Mouse (Mus musculus): ENCODE results near the gene Slbp. TPM values are rescaled to one million over a fixed set of nuclear protein-coding genes. Genes with fewer than 3 reads are reported as not detected.
A peak's percentile ranks its signal among the peaks of the same experiment; 100 is the strongest.

Gene Slbp
- polyA plus RNA-seq, 1 experiment, result 30.8 TPM

DNA sequence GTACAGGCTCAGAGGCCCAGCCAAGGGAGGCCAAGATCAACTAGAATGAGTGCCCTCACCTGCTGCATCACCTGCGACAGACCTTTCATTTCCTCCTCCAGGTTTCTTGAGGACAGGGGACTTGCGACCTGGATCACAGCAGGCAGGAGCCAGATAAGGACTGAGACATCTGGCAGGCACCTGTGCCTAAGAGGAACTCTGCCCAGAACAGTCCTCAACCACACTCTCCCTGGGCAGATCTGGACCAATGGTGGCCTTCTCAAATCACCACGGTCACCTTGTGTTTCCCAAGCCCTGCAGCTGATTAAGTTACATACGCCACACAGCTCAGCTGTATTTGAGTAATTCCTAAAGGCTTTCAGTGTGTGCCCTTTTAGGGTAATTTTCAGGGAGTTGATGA, 21.8 kb downstream of the Slbp start:
- DNase-seq (ENCODE audit: extremely low spot score in 1 of 2, low spot score in 1 of 2), result no peak

GRCm38 (mm10) chr5:33630061-33630460, 22.3 kb downstream of the Slbp start:
- DNase-seq (ENCODE audit: extremely low spot score in 1 of 2, low spot score in 1 of 2), result peak in 1 of 2 experiments; percentile 36

DNA sequence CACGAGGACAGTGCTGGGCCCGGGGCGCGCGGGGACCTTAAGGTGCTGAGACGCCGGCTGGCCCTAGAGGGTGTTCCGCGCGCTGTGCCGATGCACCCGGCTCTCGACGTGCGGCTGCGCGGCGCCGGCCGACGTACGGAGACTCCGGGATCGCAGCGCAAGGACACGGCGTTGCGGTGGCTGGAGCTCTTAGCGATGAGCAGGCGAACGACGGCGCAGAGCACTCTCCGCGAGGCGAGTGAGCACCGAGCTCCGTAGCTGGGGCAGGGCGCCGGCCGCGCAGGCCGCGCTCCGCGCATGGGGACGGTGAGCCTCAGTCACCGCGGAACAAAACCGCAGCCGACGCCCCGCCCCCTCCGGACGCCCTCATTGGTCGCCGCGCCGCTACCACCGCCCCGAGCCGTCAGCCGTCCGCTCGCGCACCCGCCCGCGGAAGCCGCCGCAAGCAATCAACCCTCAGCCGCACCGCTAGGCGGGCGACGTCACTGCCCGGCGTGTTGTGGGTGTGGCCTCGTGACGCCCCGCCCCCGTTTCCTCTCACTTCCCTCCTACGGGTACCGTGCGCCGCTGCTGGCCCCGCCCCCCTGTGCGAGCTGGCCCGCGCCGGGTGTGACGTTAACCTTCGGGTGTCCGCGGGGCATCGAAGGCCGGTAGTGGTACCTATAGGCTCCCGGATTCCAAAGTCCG, 22.9 kb downstream of the Slbp start, which contains the start of the genes Fam53a and Gm9903:
Fam53a (minus strand) TSS at position 335 of the 687 bp plus-strand sequence.
Gm9903 (plus strand) TSS at position 625 of the 687 bp plus-strand sequence.
- DNase-seq (ENCODE audit: extremely low spot score in 1 of 2, low spot score in 1 of 2), result peak; percentile 98 to 100

DNA sequence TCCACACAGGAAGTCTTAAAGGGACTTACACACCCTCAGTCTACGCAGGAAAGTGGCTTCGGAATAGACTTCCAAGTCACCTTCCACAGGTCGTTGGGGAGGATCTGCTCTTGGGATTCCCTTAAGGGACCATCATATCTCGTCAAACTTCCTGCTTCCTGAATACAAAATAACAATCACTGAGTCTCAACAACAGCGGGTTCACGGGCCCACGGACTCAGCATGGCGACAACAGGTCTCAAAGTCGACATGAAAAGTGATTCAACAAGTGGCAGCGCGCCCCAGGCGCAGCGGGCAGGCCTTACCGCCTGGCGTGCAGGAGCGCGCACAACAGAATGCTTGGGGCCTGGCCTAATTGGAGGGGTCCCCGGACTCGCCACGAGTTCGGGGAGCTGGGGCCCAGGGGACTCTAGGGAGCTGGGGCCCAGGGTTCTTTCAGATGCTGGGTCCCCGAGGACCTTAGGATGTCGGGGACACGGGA, 23.5 kb downstream of the Slbp start:
- DNase-seq (ENCODE audit: extremely low spot score in 1 of 2, low spot score in 1 of 2), result peak in 1 of 2 experiments; percentile 51

- DNase-seq (ENCODE audit: extremely low spot score in 1 of 2, low spot score in 1 of 2), result no peak
These were observed 24.4 kb downstream of the Slbp start for GRCm38 (mm10) chr5:33627968-33628367.

DNA sequence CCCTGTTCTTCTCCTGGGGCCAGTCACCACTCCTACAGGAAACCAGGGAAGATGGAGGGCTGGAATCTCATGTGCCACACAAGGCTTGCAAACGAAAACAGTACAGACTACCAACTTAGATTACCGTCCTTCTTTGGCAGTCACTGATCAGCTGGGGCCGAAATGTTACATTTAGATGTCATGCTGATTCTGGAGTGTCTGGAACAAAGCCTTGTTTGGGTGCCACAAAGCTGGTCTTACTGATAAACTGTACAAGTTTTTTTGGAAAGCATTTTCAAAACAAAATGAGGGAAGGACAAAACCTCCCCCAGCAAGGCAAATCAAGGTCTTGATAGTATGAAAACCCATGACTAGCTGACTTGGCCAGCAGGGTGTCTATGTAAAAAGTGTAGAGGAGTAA, 28.6 kb downstream of the Slbp start:
- DNase-seq (ENCODE audit: extremely low spot score in 1 of 2, low spot score in 1 of 2), result no peak

DNA sequence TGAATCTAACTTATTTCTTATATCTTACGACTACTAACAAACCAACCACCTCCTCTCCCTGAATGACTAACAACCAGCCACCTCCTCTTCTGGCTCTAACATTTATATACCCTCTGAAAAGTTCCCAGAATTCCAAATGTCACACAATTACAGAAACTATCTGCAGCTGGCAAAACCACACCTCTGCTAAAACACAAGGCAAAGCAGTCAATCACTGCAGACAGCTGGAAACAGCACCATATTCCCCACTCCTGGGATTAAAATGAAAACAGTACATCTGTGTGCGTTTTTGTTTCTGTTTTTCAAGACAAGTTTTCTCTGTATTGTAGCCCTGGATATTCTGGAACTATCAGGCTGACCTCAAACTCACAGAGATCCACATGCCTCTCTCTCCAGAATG, 29.7 kb downstream of the Slbp start:
- peak in 1 of 2 experiments; percentile 25 for DNase-seq (ENCODE audit: extremely low spot score in 1 of 2, low spot score in 1 of 2)

GRCm38 (mm10) chr5:33614391-33614790, 38.0 kb downstream of the Slbp start:
- DNase-seq (ENCODE audit: extremely low spot score in 1 of 2, low spot score in 1 of 2), result no peak

GRCm38 (mm10) chr5:33611795-33612194, 40.6 kb downstream of the Slbp start:
- DNase-seq (ENCODE audit: extremely low spot score in 1 of 2, low spot score in 1 of 2), result no peak

DNA sequence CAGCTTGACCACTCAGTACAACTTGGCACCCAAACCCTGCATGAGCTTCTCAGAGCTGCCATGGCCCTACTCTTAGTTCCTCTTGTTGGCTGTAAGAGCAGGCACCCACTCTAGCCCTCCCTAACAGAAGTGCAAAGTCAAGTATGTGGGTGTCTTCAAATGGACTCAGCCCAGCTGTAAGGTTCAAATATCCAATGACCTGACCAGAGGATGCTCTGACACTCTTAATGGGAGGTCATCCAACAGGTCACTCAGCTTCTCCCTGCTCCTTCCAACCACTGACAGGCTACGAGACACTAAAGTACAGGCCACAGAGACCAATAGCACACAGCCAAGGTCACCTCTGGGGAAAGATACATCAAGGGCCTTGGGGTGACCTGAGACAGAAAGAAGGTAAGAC, 43.1 kb downstream of the Slbp start:
- DNase-seq (ENCODE audit: extremely low spot score in 1 of 2, low spot score in 1 of 2), result no peak

- DNase-seq (ENCODE audit: extremely low spot score in 1 of 2, low spot score in 1 of 2), result no peak
These were observed 44.9 kb downstream of the Slbp start for GRCm38 (mm10) chr5:33607434-33607833.

DNA sequence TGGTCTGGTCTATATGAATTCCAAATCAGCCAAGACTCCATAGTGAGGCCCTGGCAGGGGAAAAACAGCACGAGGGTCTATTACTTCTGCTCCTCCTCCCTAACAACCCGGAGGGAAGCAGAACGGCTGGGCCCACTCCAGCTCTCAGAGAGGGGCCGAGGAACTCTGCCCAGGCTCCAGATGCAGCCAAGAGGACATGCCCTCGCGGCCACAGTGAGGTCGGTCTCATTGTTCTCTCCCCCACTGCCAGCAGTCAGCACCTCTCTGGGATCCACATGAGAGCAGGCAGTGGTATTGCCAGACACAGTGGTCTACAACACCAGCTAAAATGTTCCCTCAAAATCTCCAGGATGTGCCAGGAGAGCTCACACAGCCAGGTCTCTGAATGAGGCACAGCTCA, 45.7 kb downstream of the Slbp start:
- no peak for DNase-seq (ENCODE audit: extremely low spot score in 1 of 2, low spot score in 1 of 2)

DNA sequence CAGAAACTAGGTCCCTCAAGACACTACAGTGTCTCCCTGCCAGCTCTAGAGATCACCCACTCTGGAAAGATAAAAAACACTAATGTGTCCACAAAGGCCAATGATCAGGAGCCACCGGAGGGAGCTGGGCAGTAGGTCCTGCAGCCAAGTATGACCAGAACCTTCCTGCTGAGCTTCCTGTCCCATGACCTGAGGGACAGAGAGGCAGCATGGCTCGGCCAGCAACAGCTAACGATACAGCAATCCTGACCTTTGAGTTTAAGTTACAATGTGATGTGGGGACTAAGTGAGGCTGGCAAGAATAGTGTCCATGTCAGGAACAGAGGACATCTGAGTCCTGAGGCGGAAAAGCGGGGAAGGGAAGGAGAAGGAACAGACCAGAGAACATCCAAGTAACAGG, 47.1 kb downstream of the Slbp start:
- no peak for DNase-seq (ENCODE audit: extremely low spot score in 1 of 2, low spot score in 1 of 2)

GRCm38 (mm10) chr5:33593620-33594019, 58.8 kb downstream of the Slbp start:
- no peak for DNase-seq (ENCODE audit: extremely low spot score in 1 of 2, low spot score in 1 of 2)

DNA sequence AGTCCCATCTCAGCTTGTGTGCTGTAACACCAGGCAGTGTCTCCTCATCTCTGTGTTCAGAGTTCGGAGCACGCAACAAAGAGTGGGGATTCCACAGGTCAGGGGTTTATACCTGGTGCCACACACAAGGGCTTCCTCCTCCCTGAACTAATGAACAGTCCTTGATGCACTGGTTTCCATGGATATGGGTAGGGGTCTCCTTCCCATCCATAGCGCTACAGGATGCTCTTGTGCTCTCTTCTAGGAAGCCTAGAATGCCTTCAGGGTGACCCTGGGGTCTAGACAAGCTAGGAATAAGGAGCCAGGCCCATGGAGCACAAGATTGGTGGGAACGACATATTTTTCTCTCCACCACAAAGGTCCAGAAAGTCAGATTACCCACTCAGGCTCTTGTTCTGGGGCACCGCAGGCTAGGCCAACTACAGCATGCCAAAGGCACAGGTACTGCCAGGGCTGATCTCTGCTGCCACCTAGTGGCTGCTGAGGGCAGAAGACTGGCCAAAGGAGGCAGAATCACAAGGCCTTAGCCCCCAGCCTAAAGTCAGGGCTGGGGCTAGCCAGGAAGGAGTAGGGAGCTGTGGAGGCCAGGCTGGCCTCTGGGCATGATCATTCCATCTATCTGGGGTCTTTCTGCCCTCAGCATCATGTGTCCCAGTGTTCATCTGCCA, 63.0 kb downstream of the Slbp start:
- DNase-seq (ENCODE audit: extremely low spot score in 1 of 2, low spot score in 1 of 2), result peak in 1 of 2 experiments; percentile 82

DNA sequence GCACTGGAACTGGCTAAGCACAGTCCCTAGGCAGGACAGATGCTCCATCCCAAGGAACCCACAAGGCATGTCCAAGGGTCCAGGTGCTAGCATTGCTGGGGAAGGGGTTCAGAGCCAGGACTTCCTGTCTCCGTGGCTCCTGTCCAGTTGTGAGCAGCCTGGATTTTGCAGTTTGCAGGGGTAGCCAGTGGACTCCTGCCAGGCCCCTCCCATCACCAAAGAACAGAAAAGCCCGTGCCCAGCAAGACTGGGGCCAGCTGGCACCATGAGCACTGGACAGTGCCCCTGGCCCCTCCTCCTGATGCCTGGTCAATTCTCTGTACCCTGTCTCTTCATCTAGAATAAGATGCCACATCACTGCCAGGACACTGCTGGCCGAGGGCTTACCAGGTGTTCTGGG, 64.3 kb downstream of the Slbp start:
- no peak for DNase-seq (ENCODE audit: extremely low spot score in 1 of 2, low spot score in 1 of 2)

- no peak for DNase-seq (ENCODE audit: extremely low spot score in 1 of 2, low spot score in 1 of 2)
These were observed 64.8 kb downstream of the Slbp start for GRCm38 (mm10) chr5:33587498-33588058.

Other genes with a start within 250 kb of the Slbp start
- gene Nkx1-1, start 218.6 kb downstream of the Slbp start, polyA plus RNA-seq (2012; rRNA removed), result not detected in 2 replicates
- gene Fam53a, start 22.9 kb downstream of the Slbp start, polyA plus RNA-seq (2012; rRNA removed), result 18.8 and 20.1 TPM in 2 replicates
- gene Gm9903, start 22.6 kb downstream of the Slbp start, polyA plus RNA-seq (2012; rRNA removed), result 0.61 and 0.72 TPM in 2 replicates
- gene Tacc3, start 5.6 kb upstream of the Slbp start, polyA plus RNA-seq (2012; rRNA removed), result 8.4 and 9.1 TPM in 2 replicates
- gene Tmem129, start 5.8 kb upstream of the Slbp start, polyA plus RNA-seq (2012; rRNA removed), result 34.8 and 36.3 TPM in 2 replicates
- 120 and 135 TPM in 2 replicates for gene Fgfr3, start 69.1 kb upstream of the Slbp start, polyA plus RNA-seq (2012; rRNA removed)
- 51.1 and 56.2 TPM in 2 replicates for gene Letm1, start 130.2 kb upstream of the Slbp start, polyA plus RNA-seq (2012; rRNA removed)
- 45.4 and 46.9 TPM in 2 replicates for gene Nsd2, start 168.2 kb upstream of the Slbp start, polyA plus RNA-seq (2012; rRNA removed)

Data from frontal cortex, adult 2 months (tissue).